Mouse (Mus musculus) embryonic facial prominence, embryonic 14.5 days (tissue): ENCODE results near the gene Dusp6. TPM values are rescaled to one million over a fixed set of nuclear protein-coding genes. Genes with fewer than 3 reads are reported as not detected.

Experiments used
- ATAC-seq: fragments of 200-750 bp; cut with Nextera tagmentation; 2 replicates; pipeline ENCODE4 v1.8.0; 2017; ENCODE audit warnings: low read depth, moderate number of reproducible peaks, moderate TSS enrichment
- DNase-seq: peaks from one replicate; pipeline ENCODE4 v3.0.0-alpha.2; 2015; ENCODE audit warnings: low spot score
- H3K27ac ChIP-seq: fragments of 300-500 bp; sonication (generic); replicated peaks from 2 replicates; pipeline ENCODE4 v1.5.1; 2014; ENCODE audit warnings: low read depth, mild to moderate bottlenecking, low read length, moderate library complexity
- H3K27me3 ChIP-seq: fragments of 300-500 bp; sonication (generic); replicated peaks from 2 replicates; pipeline ENCODE4 v1.6.1; 2014; ENCODE audit warnings: low read length; ENCODE audit not compliant: control insufficient read depth, insufficient read depth
- H3K36me3 ChIP-seq: fragments of 300-500 bp; sonication (generic); 2 replicates; pipeline ENCODE4 v1.6.1; 2014; ENCODE audit warnings: low read length, mixed read lengths; ENCODE audit not compliant: control insufficient read depth, insufficient read depth
- H3K4me1 ChIP-seq: fragments of 300-500 bp; sonication (generic); 2 replicates; pipeline ENCODE4 v1.6.1; 2014; ENCODE audit warnings: antibody characterized with exemption, low read length; ENCODE audit not compliant: control insufficient read depth, insufficient read depth
- H3K4me2 ChIP-seq: fragments of 300-500 bp; sonication (generic); 2 replicates; pipeline ENCODE4 v1.6.1; 2014; ENCODE audit warnings: low read depth, mild to moderate bottlenecking, low read length, moderate library complexity, mixed read lengths
- H3K4me3 ChIP-seq: fragments of 300-500 bp; sonication (generic); 2 replicates; pipeline ENCODE4 v1.5.1; 2014; ENCODE audit warnings: low read depth, mild to moderate bottlenecking, low read length
- H3K9ac ChIP-seq: fragments of 300-500 bp; sonication (generic); 2 replicates; pipeline ENCODE4 v1.6.1; 2014; ENCODE audit warnings: low read depth, mild to moderate bottlenecking, low read length, moderate library complexity, mixed read lengths
- H3K9me3 ChIP-seq: fragments of 300-500 bp; sonication (generic); 2 replicates; pipeline ENCODE4 v1.6.1; 2016; ENCODE audit warnings: low read length; ENCODE audit not compliant: control insufficient read depth
- WGBS: fragments of 180-500 bp; shearing (Covaris S2); extraction: QIAGEN DNeasy Blood & Tissue Kit; methylation state at CpG from one replicate; pipeline ENCODE4 v1.1.7; 2014; 5-methylcytosine and 5-hydroxymethylcytosine counted together
- polyA plus RNA-seq: library from polyadenylated mRNA; unstranded; fragments of >200 nt; fragmentation: Nextera tagmentation; extraction: Ambion mirVana; gene quantifications from 2 replicates; pipeline ENCODE4 v1.2.1, GENCODE M21; 2014

The Dusp6 gene
- polyA plus RNA-seq, 1 experiment from 2014 or later: 65.2 TPM

DNA sequence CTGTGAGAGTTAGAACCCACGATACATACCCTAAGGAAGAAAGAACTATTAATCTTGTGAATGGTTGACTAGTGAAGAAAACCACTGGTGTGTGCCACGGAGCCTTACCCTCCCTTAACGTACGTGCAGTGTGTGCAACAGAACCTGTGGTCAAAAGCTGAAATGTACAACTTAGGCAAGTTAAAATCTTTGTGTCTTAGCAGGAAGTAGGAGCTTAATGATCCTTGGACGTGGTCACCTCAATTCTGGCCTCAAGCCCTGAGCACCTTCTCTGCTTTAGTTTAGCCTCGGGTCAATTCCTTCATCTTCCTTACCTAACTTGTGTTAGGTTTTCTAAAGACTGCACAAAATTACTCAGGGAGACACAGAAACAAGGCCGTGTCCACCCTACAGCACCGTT is 3.2 kb upstream of the Dusp6 start:
- no peak overlapping the region for H3K4me2 ChIP-seq
- WGBS: 84% methylated on average over 8 of the region's 8 CpGs

GRCm38 (mm10) chr10:99261151-99261635 is 1.8 kb upstream of the Dusp6 start:
- Histone ChIP-seq H3K9me3 (no peaks in the 10 kb centered on the region), H3K4me3 (peak overlapping the region; percentile 75), H3K36me3 (peaks cover 3% of the 10 kb centered on the region), H3K9ac (peak overlapping the region; percentile 92), H3K4me1 (peaks cover 9% of the 10 kb centered on the region), H3K27ac (peak overlapping the region; percentile 98), H3K27me3 (no peaks in the 10 kb centered on the region), H3K4me2 (peak overlapping the region; percentile 90)
- WGBS: 0% methylated on average over 17 of the region's 30 CpGs
- DNase-seq (peak; percentile 84), ATAC-seq (0 out of 2 replicates have a peak, but pooled peaks have one; percentile 0)

More for the DNA sequence above, 3.2 kb upstream of the Dusp6 start:
- 0 out of 2 replicates have a peak, but pooled peaks cover 3% of the 10 kb centered on the region for H3K4me1 ChIP-seq
- H3K27me3 ChIP-seq: no peaks in the 10 kb centered on the region
- no peaks in the 10 kb centered on the region for H3K36me3 ChIP-seq
- no peak for DNase-seq
- ATAC-seq: no peak
- H3K9ac ChIP-seq: no peak overlapping the region
- H3K27ac ChIP-seq: no peak overlapping the region
- H3K4me3 ChIP-seq: no peak overlapping the region
- no peaks in the 10 kb centered on the region for H3K9me3 ChIP-seq

DNA sequence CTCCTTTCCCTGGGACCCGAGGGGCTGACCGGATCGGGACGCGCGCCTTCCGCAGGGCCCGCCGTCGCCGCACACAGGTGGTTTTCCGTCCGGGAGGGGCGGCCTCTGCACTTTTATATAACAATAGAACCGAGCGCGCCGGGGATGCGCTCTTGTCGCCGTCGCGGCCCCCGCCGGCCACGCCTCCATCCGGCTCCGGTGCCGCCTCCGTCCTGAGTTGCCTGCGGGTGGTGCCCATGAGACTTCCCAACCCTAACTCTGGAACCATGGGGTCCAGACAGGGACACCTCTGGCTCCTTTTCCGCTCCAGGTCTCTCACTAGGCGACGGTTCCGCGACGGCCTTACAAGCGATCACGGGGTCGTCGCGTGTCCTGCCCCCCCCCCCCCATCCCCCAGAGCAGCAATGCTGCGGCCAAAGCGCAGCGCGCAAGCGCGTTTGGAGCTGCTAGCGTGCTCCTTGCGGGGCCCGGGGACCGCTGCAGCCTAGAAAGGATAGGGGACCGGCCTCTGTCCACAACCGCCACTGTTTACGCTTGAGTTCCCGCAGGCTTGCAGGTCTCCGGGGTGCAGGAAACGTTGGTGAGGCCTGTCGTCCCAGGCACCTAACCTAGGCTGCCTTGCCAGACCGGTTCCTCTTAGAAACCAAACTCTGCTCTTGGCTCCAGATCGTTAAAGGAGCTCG is 1.3 kb upstream of the Dusp6 start:
- Histone ChIP-seq H3K9me3 (no peaks in the 10 kb centered on the region), H3K4me1 (peaks cover 12% of the 10 kb centered on the region), H3K27me3 (no peaks in the 10 kb centered on the region), H3K4me2 (peak overlapping the region; percentile 90), H3K36me3 (peaks cover 6% of the 10 kb centered on the region), H3K27ac (peak overlapping the region; percentile 98), H3K4me3 (peak overlapping the region; percentile 75), H3K9ac (peak overlapping the region; percentile 92)
- 1% methylated on average over 31 of the region's 62 CpGs for WGBS
- DNase-seq (peak; percentile 91), ATAC-seq (peak; percentile 34)

DNA sequence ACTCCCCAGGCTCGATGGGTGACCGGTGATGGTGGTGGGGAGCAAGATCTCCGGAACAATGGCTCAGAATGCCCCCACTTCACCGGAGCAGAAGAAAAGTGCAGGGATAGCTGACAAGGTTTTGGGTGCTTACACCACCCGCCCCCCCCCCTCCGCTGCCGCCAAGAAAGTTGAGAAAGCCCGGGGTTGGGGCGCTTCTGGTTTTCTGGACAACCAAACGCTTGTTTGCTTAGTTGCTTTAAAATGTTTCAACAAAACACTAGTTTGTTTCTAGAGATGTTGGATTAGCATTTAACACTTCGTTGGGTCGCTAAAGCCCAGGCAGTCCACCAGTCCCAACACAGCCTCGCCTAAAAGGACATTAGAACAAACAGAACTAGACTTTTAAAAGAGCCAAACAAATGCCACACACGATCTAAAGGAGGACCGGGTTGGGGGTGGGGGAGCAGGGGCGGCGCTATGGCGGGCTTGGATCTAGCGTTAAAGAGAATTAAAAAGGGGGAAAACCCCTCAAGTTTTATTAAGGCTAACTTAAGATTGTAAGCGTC is 638 bp upstream of the Dusp6 start:
- Histone ChIP-seq H3K4me1 (peaks cover 12% of the 10 kb centered on the region), H3K27me3 (no peaks in the 10 kb centered on the region), H3K27ac (peak overlapping the region; percentile 98), H3K4me3 (peak overlapping the region; percentile 75), H3K9ac (peak overlapping the region; percentile 92), H3K36me3 (peaks cover 6% of the 10 kb centered on the region), H3K9me3 (no peaks in the 10 kb centered on the region), H3K4me2 (peak overlapping the region; percentile 90)
- peak; percentile 5 for ATAC-seq
- DNase-seq: no peak
- WGBS: under 1% methylated on average over 20 of the region's 20 CpGs

- Histone ChIP-seq H3K9ac (peak overlapping the region; percentile 88), H3K36me3 (peaks cover 6% of the 10 kb centered on the region), H3K4me1 (peaks cover 22% of the 10 kb centered on the region), H3K4me2 (peak overlapping the region; percentile 90), H3K27ac (peak overlapping the region; percentile 98), H3K4me3 (peak overlapping the region; percentile 75), H3K9me3 (no peaks in the 10 kb centered on the region), H3K27me3 (no peaks in the 10 kb centered on the region)
- WGBS: under 1% methylated on average over 64 of the region's 66 CpGs
- DNase-seq (peak; percentile 52), ATAC-seq (peak; percentile 7)
These were observed 589 bp downstream of the Dusp6 start for GRCm38 (mm10) chr10:99263419-99264221.

- Histone ChIP-seq H3K9me3 (no peaks in the 10 kb centered on the region), H3K4me3 (peak overlapping the region; percentile 75), H3K4me2 (peak overlapping the region; percentile 90), H3K4me1 (peaks cover 30% of the 10 kb centered on the region), H3K27ac (peak overlapping the region; percentile 98), H3K36me3 (peaks cover 6% of the 10 kb centered on the region), H3K9ac (peak overlapping the region; percentile 88), H3K27me3 (no peaks in the 10 kb centered on the region)
- 1% methylated on average over 26 of the region's 26 CpGs for WGBS
- ATAC-seq (no peak), DNase-seq (peak; percentile 69)
These were observed 1.4 kb downstream of the Dusp6 start for GRCm38 (mm10) chr10:99264301-99265010.

DNA sequence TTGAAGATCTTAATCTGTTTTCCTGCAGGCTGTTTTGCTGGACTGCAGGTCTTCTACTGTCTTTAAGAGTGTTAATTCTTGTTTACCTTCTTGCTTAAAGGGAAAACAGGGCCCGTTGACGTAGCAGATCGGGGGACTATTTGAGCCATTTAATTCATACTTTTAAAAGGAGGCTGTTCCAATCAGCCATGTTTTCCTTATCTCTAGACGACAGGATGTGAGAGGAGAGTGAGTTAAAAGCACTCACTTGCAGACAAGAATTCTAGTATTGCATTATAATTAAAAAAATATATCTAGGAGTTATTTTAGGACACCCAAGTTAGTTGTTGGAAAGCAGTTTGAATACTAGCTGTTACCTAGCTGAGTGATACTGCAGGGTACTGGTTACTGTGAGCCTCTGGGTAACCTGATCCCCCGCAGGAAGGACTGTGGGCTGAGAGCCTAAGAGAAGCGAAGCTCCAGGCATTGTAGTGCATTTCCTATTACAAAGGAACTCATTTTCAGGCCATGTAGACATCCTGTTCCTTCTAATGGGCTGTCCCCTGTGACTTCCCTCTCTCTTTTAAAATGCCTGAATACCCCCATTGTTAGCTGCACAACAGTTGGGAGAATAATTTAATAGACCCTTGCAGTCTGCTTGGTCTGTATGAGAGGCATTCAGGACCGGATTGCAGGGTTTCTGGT is 2.1 kb downstream of the Dusp6 start:
- WGBS: 6% methylated on average over 7 of the region's 7 CpGs

More for the DNA sequence above, 2.1 kb downstream of the Dusp6 start:
- H3K9ac ChIP-seq: peak overlapping the region; percentile 88
- H3K27ac ChIP-seq: peak overlapping the region; percentile 98
- no peaks in the 10 kb centered on the region for H3K9me3 ChIP-seq
- peak overlapping the region; percentile 75 for H3K4me3 ChIP-seq
- peak; percentile 89 for DNase-seq
- H3K4me2 ChIP-seq: peak overlapping the region; percentile 90
- H3K27me3 ChIP-seq: no peaks in the 10 kb centered on the region
- no peak for ATAC-seq
- H3K36me3 ChIP-seq: peaks cover 6% of the 10 kb centered on the region
- peaks cover 32% of the 10 kb centered on the region for H3K4me1 ChIP-seq
